Mouse (Mus musculus) kidney, postnatal 0 days (tissue): ENCODE results near the gene Apoh. TPM values are rescaled to one million over a fixed set of nuclear protein-coding genes. Genes with fewer than 3 reads are reported as not detected.

Source experiments
- ATAC-seq: fragments of 200-750 bp; cut with Nextera tagmentation; replicated peaks from 2 replicates; pipeline ENCODE4 v1.8.0; 2017; ENCODE audit warnings: low read depth, moderate number of reproducible peaks, moderate TSS enrichment, moderate library complexity; ENCODE audit not compliant: low FRiP score
- DNase-seq: peaks from one replicate; pipeline ENCODE4 v3.0.0-alpha.2; 2016; ENCODE audit warnings: low spot score
- H3K27ac ChIP-seq: fragments of 300-500 bp; sonication (generic); 2 replicates; pipeline ENCODE4 v1.5.1; 2014; ENCODE audit warnings: mild to moderate bottlenecking
- H3K27me3 ChIP-seq: fragments of 300-500 bp; sonication (generic); 2 replicates; pipeline ENCODE4 v1.6.1; 2014; ENCODE audit warnings: low read length, mixed read lengths; ENCODE audit not compliant: insufficient read depth
- H3K36me3 ChIP-seq: fragments of 300-500 bp; sonication (generic); 2 replicates; pipeline ENCODE4 v1.6.1; 2014; ENCODE audit warnings: low read length, mixed read lengths; ENCODE audit not compliant: insufficient read depth
- H3K4me1 ChIP-seq: fragments of 300-500 bp; sonication (generic); replicated peaks from 2 replicates; pipeline ENCODE4 v1.6.1; 2014; ENCODE audit warnings: antibody characterized with exemption, low read length, mixed read lengths; ENCODE audit not compliant: insufficient read depth
- H3K4me2 ChIP-seq: fragments of 300-500 bp; sonication (generic); 2 replicates; pipeline ENCODE4 v1.6.1; 2014; ENCODE audit warnings: mild to moderate bottlenecking, low read length, moderate library complexity, mixed read lengths
- H3K4me3 ChIP-seq: fragments of 300-500 bp; sonication (generic); replicated peaks from 2 replicates; pipeline ENCODE4 v1.5.1; 2014; ENCODE audit warnings: low read depth, low read length
- H3K9ac ChIP-seq: fragments of 300-500 bp; sonication (generic); 2 replicates; pipeline ENCODE4 v1.6.1; 2014; ENCODE audit warnings: low read depth, low read length
- H3K9me3 ChIP-seq: fragments of 300-500 bp; sonication (generic); replicated peaks from 2 replicates; pipeline ENCODE4 v1.6.1; 2016; ENCODE audit warnings: low read length, inconsistent platforms, mixed read lengths
- CTCF ChIP-seq: IDR thresholded peaks from 2 replicates; pipeline ENCODE4 v1.5.1; 2016; ENCODE audit warnings: antibody characterized with exemption, low read depth, mild to moderate bottlenecking, moderate library complexity
- WGBS: fragments of 180-500 bp; shearing (Covaris S2); extraction: QIAGEN DNeasy Blood & Tissue Kit; methylation state at CpG from one replicate; pipeline ENCODE4 v1.1.7; 2014; 5-methylcytosine and 5-hydroxymethylcytosine counted together
- polyA plus RNA-seq: library from polyadenylated mRNA; unstranded; fragments of >200 nt; fragmentation: Nextera tagmentation; extraction: Ambion mirVana; gene quantifications from 2 replicates; pipeline ENCODE4 v1.2.1, GENCODE M21; 2015

Apoh gene
- 0.46 and 1.1 TPM in 2 replicates for polyA plus RNA-seq

GRCm38 (mm10) chr11:108342781-108343768 lies at the start of gene Apoh:
Apoh (plus strand) TSS chr11:108343354.
- no peaks in the 10 kb centered on the region for H3K9me3 ChIP-seq
- no peaks in the 10 kb centered on the region for H3K27me3 ChIP-seq
- H3K36me3 ChIP-seq: no peaks in the 10 kb centered on the region
- peak; percentile 67 for DNase-seq
- H3K27ac ChIP-seq: peak within 1 kb of the TSS; percentile 67
- peaks cover 6% of the 10 kb centered on the region; the same call in 1 of the 2 replicates for H3K4me1 ChIP-seq
- peak within 1 kb of the TSS; percentile 99 for H3K4me2 ChIP-seq
- TF ChIP-seq CTCF: no peak
- WGBS: under 1% methylated on average over 73 of the region's 75 CpGs
- H3K9ac ChIP-seq: peak within 1 kb of the TSS; percentile 73
- peak within 1 kb of the TSS; percentile 82 for H3K4me3 ChIP-seq
- peak; percentile 22; the same call in 1 of the 2 replicates for ATAC-seq

GRCm38 (mm10) chr11:108293843-108294242 lies 49.3 kb upstream of the Apoh start:
- H3K36me3 ChIP-seq: no peaks in the 10 kb centered on the region
- WGBS: 76% methylated on average over 3 of the region's 3 CpGs
- H3K4me2 ChIP-seq: no peak overlapping the region
- H3K4me1 ChIP-seq: no peaks in the 10 kb centered on the region
- H3K9me3 ChIP-seq: no peaks in the 10 kb centered on the region
- no peak overlapping the region for H3K9ac ChIP-seq
- TF ChIP-seq CTCF: no peak
- no peak overlapping the region for H3K4me3 ChIP-seq
- no peaks in the 10 kb centered on the region for H3K27me3 ChIP-seq
- H3K27ac ChIP-seq: no peak overlapping the region
- DNase-seq (no peak), ATAC-seq (no peak)

GRCm38 (mm10) chr11:108294305-108294813 lies 48.8 kb upstream of the Apoh start:
- Histone ChIP-seq H3K4me2 (no peak overlapping the region), H3K9ac (no peak overlapping the region), H3K36me3 (no peaks in the 10 kb centered on the region), H3K9me3 (no peaks in the 10 kb centered on the region), H3K27ac (no peak overlapping the region), H3K4me1 (no peaks in the 10 kb centered on the region), H3K4me3 (no peak overlapping the region), H3K27me3 (no peaks in the 10 kb centered on the region)
- DNase-seq (no peak), ATAC-seq (no peak)
- no peak for TF ChIP-seq CTCF
- WGBS: 90% methylated on average over 12 of the region's 12 CpGs

GRCm38 (mm10) chr11:108295373-108295772 lies 47.8 kb upstream of the Apoh start:
- Histone ChIP-seq H3K9me3 (no peaks in the 10 kb centered on the region), H3K9ac (no peak overlapping the region), H3K36me3 (no peaks in the 10 kb centered on the region), H3K27ac (no peak overlapping the region), H3K4me2 (no peak overlapping the region), H3K4me1 (0 out of 2 replicates have a peak, but pooled peaks cover 2% of the 10 kb centered on the region), H3K27me3 (no peaks in the 10 kb centered on the region), H3K4me3 (no peak overlapping the region)
- no peak for TF ChIP-seq CTCF
- DNase-seq (no peak), ATAC-seq (no peak)

GRCm38 (mm10) chr11:108297956-108298355 lies 45.2 kb upstream of the Apoh start:
- Histone ChIP-seq H3K4me3 (no peak overlapping the region), H3K36me3 (no peaks in the 10 kb centered on the region), H3K9ac (no peak overlapping the region), H3K9me3 (no peaks in the 10 kb centered on the region), H3K27me3 (no peaks in the 10 kb centered on the region), H3K27ac (no peak overlapping the region), H3K4me2 (no peak overlapping the region), H3K4me1 (0 out of 2 replicates have a peak, but pooled peaks cover 4% of the 10 kb centered on the region)
- WGBS: 83% methylated on average over 8 of the region's 8 CpGs
- no peak for DNase-seq
- TF ChIP-seq CTCF: no peak
- ATAC-seq: no peak

- TF ChIP-seq CTCF: no peak
- Histone ChIP-seq H3K27me3 (no peaks in the 10 kb centered on the region), H3K9ac (no peak overlapping the region), H3K9me3 (no peaks in the 10 kb centered on the region), H3K36me3 (no peaks in the 10 kb centered on the region), H3K4me2 (no peak overlapping the region), H3K4me3 (no peak overlapping the region), H3K27ac (no peak overlapping the region), H3K4me1 (0 out of 2 replicates have a peak, but pooled peaks cover 4% of the 10 kb centered on the region)
- WGBS: 70% methylated on average over 10 of the region's 10 CpGs
- ATAC-seq: no peak
- peak; percentile 38 for DNase-seq
These were observed 43.2 kb upstream of the Apoh start for GRCm38 (mm10) chr11:108299913-108300312.
